Mouse (Mus musculus) adrenal gland, postnatal 14 days (tissue): ENCODE data around the gene Olfr703. TPM values are rescaled to one million over a fixed set of nuclear protein-coding genes. Genes with fewer than 3 reads are reported as not detected.

Source experiments
- DNase-seq: peaks from one replicate; pipeline ENCODE4 v3.0.0; 2021; ENCODE audit warnings: mixed read lengths
- long read RNA-seq, 2 experiments: library from polyadenylated mRNA; stranded (forward); transcript quantifications; one replicate each; pipeline ENCODE4 v2.0.0; 2021
- total RNA-seq: library from RNA; stranded (reverse); gene quantifications from 2 replicates; pipeline ENCODE4 v1.2.3, GENCODE M21; 2021

Olfr703 gene
- total RNA-seq, result not detected in 2 replicates
- long read RNA-seq, experiment 1, result 0 reads
- long read RNA-seq, experiment 2, result 0 reads

- DNase-seq, result no peak
These were observed at the start of gene Olfr703 for GRCm38 (mm10) chr7:106843060-106843459. Olfr703 (plus strand) TSS chr7:106843360.

- DNase-seq, result no peak
These were observed 34.4 kb upstream of the Olfr703 start, which contains the start of gene Olfr700 for GRCm38 (mm10) chr7:106808734-106809133. Olfr700 (minus strand) TSS chr7:106808834.

- DNase-seq, result no peak
These were observed 29.3 kb upstream of the Olfr703 start, which contains the start of gene Olfr701 for GRCm38 (mm10) chr7:106813829-106814228. Olfr701 (plus strand) TSS chr7:106814129.

- no peak for DNase-seq
These were observed 27.4 kb upstream of the Olfr703 start for GRCm38 (mm10) chr7:106815775-106816174.

GRCm38 (mm10) chr7:106818414-106818813, 24.7 kb upstream of the Olfr703 start:
- DNase-seq, result no peak

- no peak for DNase-seq
These were observed 9.4 kb upstream of the Olfr703 start, which contains the start of gene Olfr702 for GRCm38 (mm10) chr7:106833793-106834192. Olfr702 (minus strand) TSS chr7:106833893.

GRCm38 (mm10) chr7:106862885-106863284, 19.7 kb downstream of the Olfr703 start, which contains the start of gene Olfr704:
Olfr704 (plus strand) TSS chr7:106863185.
- no peak for DNase-seq

GRCm38 (mm10) chr7:106876791-106877190, 33.6 kb downstream of the Olfr703 start, which contains the start of gene Olfr705:
Olfr705 (minus strand) TSS chr7:106876891.
- DNase-seq, result no peak

- DNase-seq, result no peak
These were observed 44.9 kb downstream of the Olfr703 start, which contains the start of gene Olfr706 for GRCm38 (mm10) chr7:106888062-106888461. Olfr706 (minus strand) TSS chr7:106888162.

Other genes with a start within 250 kb of the Olfr703 start
- not detected in 2 replicates for gene Olfr693, start 162.8 kb upstream of the Olfr703 start, total RNA-seq
- not detected in 2 replicates for gene Olfr694, start 151.5 kb upstream of the Olfr703 start, total RNA-seq
- not detected in 2 replicates for gene Olfr695, start 127.0 kb upstream of the Olfr703 start, total RNA-seq
- not detected in 2 replicates for gene Olfr697, start 100.9 kb upstream of the Olfr703 start, total RNA-seq
- gene Olfr698, start 88.0 kb upstream of the Olfr703 start, total RNA-seq, result not detected in 2 replicates
- gene Olfr699, start 50.2 kb upstream of the Olfr703 start, total RNA-seq, result not detected in 2 replicates
- not detected in 2 replicates for gene Olfr700, start 34.5 kb upstream of the Olfr703 start, total RNA-seq
- gene Olfr701, start 29.2 kb upstream of the Olfr703 start, total RNA-seq, result not detected in 2 replicates
- gene Olfr702, start 9.5 kb upstream of the Olfr703 start, total RNA-seq, result not detected in 2 replicates
- not detected in 2 replicates for gene Olfr704, start 19.8 kb downstream of the Olfr703 start, total RNA-seq
- gene Olfr705, start 33.5 kb downstream of the Olfr703 start, total RNA-seq, result not detected in 2 replicates
- not detected in 2 replicates for gene Olfr706, start 44.8 kb downstream of the Olfr703 start, total RNA-seq
- not detected in 2 replicates for gene Olfr707, start 57.9 kb downstream of the Olfr703 start, total RNA-seq
- not detected in 2 replicates for gene Olfr1532-ps1, start 64.6 kb downstream of the Olfr703 start, total RNA-seq
- 0.11 TPM in 2 replicates for gene Olfr709-ps1, start 88.9 kb downstream of the Olfr703 start, total RNA-seq
- gene Olfr710, start 105.0 kb downstream of the Olfr703 start, total RNA-seq, result not detected in 2 replicates
- gene Olfr6, start 120.6 kb downstream of the Olfr703 start, total RNA-seq, result 0.26 TPM in 1 of 2 replicates, not detected in the other
- gene Olfr711, start 132.1 kb downstream of the Olfr703 start, total RNA-seq, result not detected in 2 replicates
- not detected in 2 replicates for gene Olfr2, start 162.7 kb downstream of the Olfr703 start, total RNA-seq
- gene Olfr713, start 187.8 kb downstream of the Olfr703 start, total RNA-seq, result not detected in 2 replicates
- not detected in 2 replicates for gene Olfr714, start 227.6 kb downstream of the Olfr703 start, total RNA-seq
- gene Olfr17, start 249.9 kb downstream of the Olfr703 start, total RNA-seq, result not detected in 2 replicates